Mouse (Mus musculus): ENCODE data around the gene Gm14435.

The Gm14435 gene

DNA sequence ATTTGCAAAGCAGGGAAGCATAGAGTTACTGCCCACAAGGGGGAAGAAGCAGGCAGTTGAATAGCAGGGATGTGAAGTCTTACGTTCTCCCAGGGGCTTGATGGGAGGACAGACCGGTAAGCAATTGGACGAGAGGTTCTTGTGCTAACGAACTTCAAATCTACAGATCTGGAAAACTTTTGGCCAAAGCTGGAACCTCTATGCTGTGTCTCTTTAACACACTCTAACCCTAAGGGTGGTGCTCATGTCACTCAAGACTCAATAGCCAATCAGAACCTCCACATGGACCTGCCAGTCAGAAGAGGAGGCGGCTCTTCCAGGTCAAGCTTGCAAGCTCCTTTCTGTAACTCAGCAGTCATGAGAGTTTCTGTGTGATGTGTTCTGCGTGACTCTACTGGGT, at the start of gene Gm14435:
Gene Gm14435, plus strand, starts transcription at position 301 of the 400 bp plus-strand sequence.
- in situ Hi-C loops (cut with MboI, MseI): loop anchor here in 1 of 2 experiments (5.0 to 10.0 kb wide), 3 partner anchors 1042 to 1602 kb away; partner anchors contain the start of genes Gm14327, Zfp970 and Zfp971

All from T-helper 17 cell (primary cell).